Mouse (Mus musculus): ENCODE data around the gene Rbms3.

GRCm38 (mm10) chr9:117452816-117453215 lies 176.9 kb downstream of the Rbms3 start:
- TF ChIP-seq POLR2A (IDR thresholded peaks at IDR 0.05; ENCODE audit: insufficient read depth, low read depth, low read length) (no peak), CTCF (IDR thresholded peaks at IDR 0.05; ENCODE audit: insufficient read depth, low read depth, low read length) (no peak)
